Mouse (Mus musculus) stomach, embryonic 14.5 days (tissue): ENCODE results near the gene Coro1b. TPM values are rescaled to one million over a fixed set of nuclear protein-coding genes. Genes with fewer than 3 reads are reported as not detected.

Source experiments
- ATAC-seq: fragments of 200-750 bp; cut with Nextera tagmentation; 2 replicates; pipeline ENCODE4 v1.8.0; 2017; ENCODE audit warnings: low read depth, moderate TSS enrichment; ENCODE audit not compliant: insufficient number of reproducible peaks, insufficient read depth, low FRiP score
- H3K27ac ChIP-seq: fragments of 300-500 bp; sonication (generic); 2 replicates; pipeline ENCODE4 v1.5.1; 2014; ENCODE audit warnings: mild to moderate bottlenecking, low read length, moderate library complexity, mixed read lengths
- H3K27me3 ChIP-seq: fragments of 300-500 bp; sonication (generic); 2 replicates; pipeline ENCODE4 v1.6.1; 2014; ENCODE audit warnings: low read length, control low read depth, mixed read lengths; ENCODE audit not compliant: control insufficient read depth, insufficient read depth
- H3K36me3 ChIP-seq: fragments of 300-500 bp; sonication (generic); 2 replicates; pipeline ENCODE4 v1.6.1; 2014; ENCODE audit warnings: mild to moderate bottlenecking, control low read depth, low read length, moderate library complexity, mixed read lengths; ENCODE audit not compliant: control insufficient read depth, insufficient read depth
- H3K4me1 ChIP-seq: fragments of 300-500 bp; sonication (generic); 2 replicates; pipeline ENCODE4 v1.6.1; 2014; ENCODE audit warnings: low read length, control low read depth, mixed read lengths; ENCODE audit not compliant: control insufficient read depth, insufficient read depth
- H3K4me2 ChIP-seq: fragments of 300-500 bp; sonication (generic); replicated peaks from 2 replicates; pipeline ENCODE4 v1.6.1; 2014; ENCODE audit warnings: low read depth, low read length, control low read depth
- H3K4me3 ChIP-seq: fragments of 300-500 bp; sonication (generic); 2 replicates; pipeline ENCODE4 v1.5.1; 2014; ENCODE audit warnings: low read depth, low read length, control low read depth
- H3K9ac ChIP-seq: fragments of 300-500 bp; sonication (generic); replicated peaks from 2 replicates; pipeline ENCODE4 v1.6.1; 2014; ENCODE audit warnings: low read depth, mild to moderate bottlenecking, control low read depth, low read length, moderate library complexity, mixed read lengths
- H3K9me3 ChIP-seq: fragments of 300-500 bp; sonication (generic); 2 replicates; pipeline ENCODE4 v1.6.1; 2016; ENCODE audit warnings: low read depth, low read length, control low read depth; ENCODE audit not compliant: control insufficient read depth
- WGBS: fragments of 180-500 bp; shearing (Covaris S2); extraction: QIAGEN DNeasy Blood & Tissue Kit; methylation state at CpG from one replicate; pipeline ENCODE4 v1.1.7; 2014; 5-methylcytosine and 5-hydroxymethylcytosine counted together
- polyA plus RNA-seq: library from polyadenylated mRNA; unstranded; fragments of >200 nt; fragmentation: Nextera tagmentation; extraction: Ambion mirVana; gene quantifications from 2 replicates; pipeline ENCODE4 v1.2.1, GENCODE M21; 2014

Gene Coro1b
- polyA plus RNA-seq, 1 experiment from 2014 or later: 149 TPM

- Histone ChIP-seq H3K9ac (no peak overlapping the region), H3K4me2 (no peak overlapping the region), H3K9me3 (no peaks in the 10 kb centered on the region), H3K4me3 (no peak overlapping the region), H3K27me3 (no peaks in the 10 kb centered on the region), H3K27ac (no peak overlapping the region), H3K36me3 (peaks cover 7% of the 10 kb centered on the region), H3K4me1 (peaks cover 15% of the 10 kb centered on the region)
- 73% methylated on average over 2 of the region's 2 CpGs for WGBS
- no peak for ATAC-seq
Observed at GRCm38 (mm10) chr19:4164721-4165120, 16.3 kb downstream of the Coro1b start.

DNA sequence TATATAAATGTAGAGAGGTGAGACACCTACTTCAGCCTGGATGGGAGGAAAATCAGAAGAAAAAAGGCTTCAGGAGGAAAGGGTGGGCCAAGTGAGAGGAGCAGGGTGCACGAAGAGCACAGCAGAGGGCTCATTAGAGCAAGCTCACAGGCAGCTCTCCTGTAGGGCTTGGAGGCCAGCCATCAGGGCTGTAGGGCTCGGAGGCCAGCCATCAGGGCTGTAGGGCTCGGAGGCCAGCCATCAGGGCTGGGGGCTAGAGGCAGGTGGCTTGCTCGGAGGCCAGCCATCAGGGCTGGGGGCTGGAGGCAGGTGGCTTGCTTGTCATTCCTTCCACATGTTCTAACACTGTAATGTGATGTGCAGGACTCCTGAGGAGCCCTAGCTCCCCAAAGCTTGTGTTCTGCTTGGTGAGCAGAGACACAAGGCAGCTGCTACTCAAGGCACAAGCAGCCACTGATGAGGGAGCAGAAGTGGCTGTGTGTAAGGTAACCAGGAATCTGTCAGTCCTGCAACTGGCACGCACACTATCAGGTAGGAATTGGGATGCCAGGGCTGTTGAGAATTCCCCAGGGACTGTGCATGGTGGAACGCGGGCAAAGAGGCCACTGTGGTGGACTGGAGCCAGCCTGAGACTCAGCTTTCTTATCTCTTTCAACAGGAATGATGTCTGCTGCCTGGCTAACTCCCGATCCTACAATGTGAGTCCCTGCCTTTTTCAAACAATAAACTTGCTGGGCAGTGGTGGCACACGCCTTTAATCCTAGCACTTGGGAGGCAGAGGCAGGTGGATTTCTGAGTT, 18.5 kb downstream of the Coro1b start:
- Histone ChIP-seq H3K27me3 (no peaks in the 10 kb centered on the region), H3K36me3 (no peaks in the 10 kb centered on the region; the same call in 1 of the 2 replicates), H3K4me3 (no peak overlapping the region), H3K4me1 (peaks cover 21% of the 10 kb centered on the region), H3K4me2 (no peak overlapping the region), H3K9ac (no peak overlapping the region), H3K9me3 (no peaks in the 10 kb centered on the region), H3K27ac (no peak overlapping the region)
- ATAC-seq: no peak
- 77% methylated on average over 9 of the region's 9 CpGs for WGBS

DNA sequence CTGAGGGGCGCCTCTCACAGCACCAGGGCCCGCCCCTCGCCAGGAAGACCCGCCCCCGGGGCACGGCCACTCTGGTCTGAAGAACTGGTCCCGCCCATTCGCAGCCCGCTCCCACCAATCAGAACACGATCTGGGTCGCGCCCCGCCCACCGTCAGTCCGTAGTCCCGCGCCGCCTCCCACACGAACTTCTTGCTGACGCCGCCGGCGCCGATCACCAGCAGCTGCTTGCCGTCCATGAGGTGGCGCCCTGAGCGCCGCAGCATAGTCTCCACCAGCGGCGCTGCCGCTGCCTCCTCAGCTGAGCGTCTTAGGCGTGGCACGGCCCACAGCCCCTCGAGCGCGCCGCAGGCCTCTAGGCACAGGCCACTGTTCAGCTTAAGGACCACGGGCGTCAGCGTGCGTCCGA, 21.0 kb downstream of the Coro1b start:
- WGBS: under 1% methylated on average over 43 of the region's 43 CpGs
- Histone ChIP-seq H3K9ac (peak overlapping the region; percentile 75), H3K27ac (peak overlapping the region; percentile 87), H3K36me3 (no peaks in the 10 kb centered on the region), H3K9me3 (no peaks in the 10 kb centered on the region), H3K4me1 (peaks cover 7% of the 10 kb centered on the region; the same call in 1 of the 2 replicates), H3K4me2 (peak overlapping the region; percentile 89), H3K27me3 (no peaks in the 10 kb centered on the region), H3K4me3 (peak overlapping the region; percentile 39)
- ATAC-seq: peak; percentile 93

DNA sequence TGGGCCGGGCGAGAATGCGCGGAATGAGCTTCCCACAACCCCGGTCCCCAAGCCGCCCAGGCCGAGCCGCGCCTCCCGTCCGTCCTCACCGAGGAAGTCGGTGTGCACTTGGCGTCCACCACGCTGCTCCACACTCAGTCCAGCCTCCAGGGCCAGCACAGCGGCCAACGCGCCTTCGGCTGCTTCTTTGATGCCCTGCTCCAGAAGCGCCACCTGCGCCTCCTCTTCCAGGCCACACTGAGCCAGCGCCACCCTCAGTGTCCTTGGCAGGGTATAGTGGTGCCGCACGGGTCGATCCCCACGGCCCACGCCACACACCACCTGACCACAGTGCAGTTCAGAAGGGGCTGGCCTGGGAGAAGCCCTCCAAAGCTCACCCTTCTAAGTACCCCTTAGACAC, 21.4 kb downstream of the Coro1b start:
- 11% methylated on average over 26 of the region's 27 CpGs for WGBS
- Histone ChIP-seq H3K27ac (peak overlapping the region; percentile 87), H3K4me3 (peak overlapping the region; percentile 39), H3K4me2 (peak overlapping the region; percentile 89), H3K9me3 (no peaks in the 10 kb centered on the region), H3K27me3 (no peaks in the 10 kb centered on the region), H3K4me1 (peaks cover 7% of the 10 kb centered on the region; the same call in 1 of the 2 replicates), H3K36me3 (no peaks in the 10 kb centered on the region), H3K9ac (peak overlapping the region; percentile 75)
- ATAC-seq: peak; percentile 23

DNA sequence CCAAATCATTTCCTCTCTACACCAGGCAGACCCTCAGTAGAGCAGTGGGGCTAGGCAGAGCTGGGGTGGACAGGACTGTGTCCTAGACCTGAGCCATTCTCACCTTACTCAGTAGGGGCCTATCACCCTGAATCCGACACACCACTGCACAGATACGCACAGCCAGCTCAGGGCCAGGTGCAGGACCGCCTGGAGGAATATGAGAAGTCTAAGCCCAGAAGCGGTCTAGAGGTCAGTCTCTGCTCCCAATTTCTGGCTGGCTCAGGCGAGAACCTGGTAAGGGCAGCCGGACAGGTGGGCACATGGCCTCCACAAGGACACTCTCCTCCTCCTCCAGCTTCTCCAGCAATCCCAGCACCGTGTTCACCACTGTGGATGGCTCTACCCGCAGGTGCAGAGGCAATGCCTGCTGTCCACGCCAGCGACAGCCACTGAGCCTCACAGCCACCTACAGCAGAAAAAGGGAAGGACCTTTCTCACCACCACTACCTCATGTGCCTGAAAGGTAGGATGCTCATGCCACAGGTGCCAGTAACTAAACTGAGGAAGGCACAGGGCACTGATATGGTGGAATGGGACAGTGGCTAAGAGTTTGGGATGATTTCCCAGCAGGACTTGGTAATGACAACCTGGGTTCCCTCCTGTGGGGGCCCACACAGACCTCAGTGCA, 22.4 kb downstream of the Coro1b start:
- no peak overlapping the region for H3K4me3 ChIP-seq
- no peaks in the 10 kb centered on the region for H3K9me3 ChIP-seq
- no peak for ATAC-seq
- H3K36me3 ChIP-seq: no peaks in the 10 kb centered on the region
- H3K27ac ChIP-seq: no peak overlapping the region
- 91% methylated on average over 10 of the region's 10 CpGs for WGBS
- no peaks in the 10 kb centered on the region for H3K27me3 ChIP-seq
- no peak overlapping the region for H3K9ac ChIP-seq
- H3K4me2 ChIP-seq: no peak overlapping the region
- peaks cover 17% of the 10 kb centered on the region; the same call in 1 of the 2 replicates for H3K4me1 ChIP-seq

- H3K4me1 ChIP-seq: peaks cover 18% of the 10 kb centered on the region; the same call in 1 of the 2 replicates
- H3K9ac ChIP-seq: no peak overlapping the region
- no peaks in the 10 kb centered on the region for H3K27me3 ChIP-seq
- H3K36me3 ChIP-seq: no peaks in the 10 kb centered on the region
- H3K4me2 ChIP-seq: no peak overlapping the region
- ATAC-seq: no peak
- H3K27ac ChIP-seq: no peak overlapping the region
- no peaks in the 10 kb centered on the region for H3K9me3 ChIP-seq
- WGBS: 55% methylated on average over 13 of the region's 13 CpGs
- H3K4me3 ChIP-seq: no peak overlapping the region
Observed at GRCm38 (mm10) chr19:4171393-4172290, 23.2 kb downstream of the Coro1b start.

- H3K27me3 ChIP-seq: no peaks in the 10 kb centered on the region
- H3K36me3 ChIP-seq: no peaks in the 10 kb centered on the region
- peaks cover 18% of the 10 kb centered on the region; the same call in 1 of the 2 replicates for H3K4me1 ChIP-seq
- H3K27ac ChIP-seq: no peak overlapping the region
- ATAC-seq: no peak
- H3K4me3 ChIP-seq: no peak overlapping the region
- no peak overlapping the region for H3K4me2 ChIP-seq
- 63% methylated on average over 11 of the region's 11 CpGs for WGBS
- no peak overlapping the region for H3K9ac ChIP-seq
- H3K9me3 ChIP-seq: no peaks in the 10 kb centered on the region
Observed at GRCm38 (mm10) chr19:4172925-4173324, 24.5 kb downstream of the Coro1b start.
